Mouse (Mus musculus): ENCODE measurements around the gene C1qtnf4. TPM values are rescaled to one million over a fixed set of nuclear protein-coding genes. Genes with fewer than 3 reads are reported as not detected.

C1qtnf4 gene
- total RNA-seq (2021) = 100 to 1,000 TPM; 261 to 310 TPM
- long read RNA-seq, experiment 1, transcript C1qtnf4-201 (2 exons, 1,290 nt) = major isoform, 483 of 540 reads
- long read RNA-seq, experiment 1, partial matches to known transcripts = 0 of 540 reads
- long read RNA-seq, experiment 1, other reads (novel, unspliced or antisense) = 57 of 540 reads
- long read RNA-seq, experiment 2, transcript C1qtnf4-201 (2 exons, 1,290 nt) = major isoform, 374 of 435 reads
- long read RNA-seq, experiment 2, partial matches to known transcripts = 0 of 435 reads
- long read RNA-seq, experiment 2, other reads (novel, unspliced or antisense) = 61 of 435 reads

GRCm38 (mm10) chr2:90885218-90886041 is at the start of gene C1qtnf4:
TSS of gene C1qtnf4 (plus strand) at chr2:90885860.
- intact Hi-C loops (cut with DNase I) = no loop called here

GRCm38 (mm10) chr2:90838621-90839020 is 47.0 kb upstream of the C1qtnf4 start:
- intact Hi-C loops (cut with DNase I) = no loop called here

More at GRCm38 (mm10) chr2:90885218-90886041, at the start of gene C1qtnf4:
- DNase-seq (ENCODE audit: low spot score in 2 of 2) = peak in 1 of 2 experiments; percentile 50

GRCm38 (mm10) chr2:90843666-90844065 is 42.0 kb upstream of the C1qtnf4 start:
- intact Hi-C loops (cut with DNase I) = no loop called here
- DNase-seq (ENCODE audit: low spot score in 2 of 2) = no peak

More at GRCm38 (mm10) chr2:90838621-90839020, 47.0 kb upstream of the C1qtnf4 start:
- DNase-seq (ENCODE audit: low spot score in 2 of 2) = no peak

- DNase-seq (ENCODE audit: low spot score in 2 of 2) = no peak
- intact Hi-C loops (cut with DNase I) = no loop called here
These were observed 41.4 kb upstream of the C1qtnf4 start for GRCm38 (mm10) chr2:90844262-90844661.

GRCm38 (mm10) chr2:90845234-90845633 is 40.4 kb upstream of the C1qtnf4 start:
- intact Hi-C loops (cut with DNase I) = loop anchor here (5.0 kb wide), 1 partner anchor 63 kb away; the partner anchor contains the start of gene Agbl2
- DNase-seq (ENCODE audit: low spot score in 2 of 2) = no peak

GRCm38 (mm10) chr2:90846171-90846570 is 39.5 kb upstream of the C1qtnf4 start:
- intact Hi-C loops (cut with DNase I) = loop anchor here (5.0 kb wide), 1 partner anchor 64 kb away; the partner anchor contains the start of gene Agbl2

GRCm38 (mm10) chr2:90846597-90846954 is 39.1 kb upstream of the C1qtnf4 start:
- intact Hi-C loops (cut with DNase I) = loop anchor here (5.0 kb wide), 1 partner anchor 64 kb away; the partner anchor contains the start of gene Agbl2
- DNase-seq (ENCODE audit: low spot score in 2 of 2) = no peak

More at GRCm38 (mm10) chr2:90846171-90846570, 39.5 kb upstream of the C1qtnf4 start:
- DNase-seq (ENCODE audit: low spot score in 2 of 2) = peak in 1 of 2 experiments; percentile 49

GRCm38 (mm10) chr2:90846955-90847680 is 38.5 kb upstream of the C1qtnf4 start, which contains the start of gene Mtch2:
TSS of gene Mtch2 (plus strand) at chr2:90847155.
- peak; percentile 98 for DNase-seq (ENCODE audit: low spot score in 2 of 2)
- intact Hi-C loops (cut with DNase I) = loop anchor here (5.0 kb wide), 1 partner anchor 65 kb away; the partner anchor contains the start of gene Agbl2

- intact Hi-C loops (cut with DNase I) = loop anchor here (5.0 kb wide), 1 partner anchor 65 kb away; the partner anchor contains the start of gene Agbl2
- peak in 1 of 2 experiments; percentile 62 for DNase-seq (ENCODE audit: low spot score in 2 of 2)
These were observed 38.0 kb upstream of the C1qtnf4 start for GRCm38 (mm10) chr2:90847681-90848050.

- no peak for DNase-seq (ENCODE audit: low spot score in 2 of 2)
- intact Hi-C loops (cut with DNase I) = loop anchor here (5.0 kb wide), 1 partner anchor 66 kb away; the partner anchor contains the start of gene Agbl2
These were observed 37.3 kb upstream of the C1qtnf4 start for GRCm38 (mm10) chr2:90848331-90848730.

GRCm38 (mm10) chr2:90850401-90850800 is 35.3 kb upstream of the C1qtnf4 start:
- intact Hi-C loops (cut with DNase I) = no loop called here

GRCm38 (mm10) chr2:90861486-90861885 is 24.2 kb upstream of the C1qtnf4 start:
- intact Hi-C loops (cut with DNase I) = no loop called here
- no peak for DNase-seq (ENCODE audit: low spot score in 2 of 2)

More at GRCm38 (mm10) chr2:90850401-90850800, 35.3 kb upstream of the C1qtnf4 start:
- no peak for DNase-seq (ENCODE audit: low spot score in 2 of 2)

- DNase-seq (ENCODE audit: low spot score in 2 of 2) = no peak
- intact Hi-C loops (cut with DNase I) = no loop called here
These were observed 21.5 kb upstream of the C1qtnf4 start for GRCm38 (mm10) chr2:90864184-90864583.

GRCm38 (mm10) chr2:90866524-90866923 is 19.1 kb upstream of the C1qtnf4 start:
- DNase-seq (ENCODE audit: low spot score in 2 of 2) = peak; percentile 94 to 95

GRCm38 (mm10) chr2:90870136-90870601 is 15.5 kb upstream of the C1qtnf4 start:
- intact Hi-C loops (cut with DNase I) = loop anchor here (10.0 kb wide), 1 partner anchor 95 kb away; no protein-coding TSS in a partner anchor

More at GRCm38 (mm10) chr2:90866524-90866923, 19.1 kb upstream of the C1qtnf4 start:
- intact Hi-C loops (cut with DNase I) = loop anchor here (5.0 kb wide), 3 partner anchors 51 to 236 kb away; no protein-coding TSS in a partner anchor

GRCm38 (mm10) chr2:90871180-90871961 is 14.3 kb upstream of the C1qtnf4 start:
- intact Hi-C loops (cut with DNase I) = loop anchor here (10.0 kb wide), 1 partner anchor 93 kb away; no protein-coding TSS in a partner anchor
- peak in 1 of 2 experiments; percentile 61 for DNase-seq (ENCODE audit: low spot score in 2 of 2)

More at GRCm38 (mm10) chr2:90870136-90870601, 15.5 kb upstream of the C1qtnf4 start:
- peak; percentile 65 to 79 for DNase-seq (ENCODE audit: low spot score in 2 of 2)

GRCm38 (mm10) chr2:90874025-90874424 is 11.6 kb upstream of the C1qtnf4 start:
- intact Hi-C loops (cut with DNase I) = loop anchor here (10.0 kb wide), 1 partner anchor 91 kb away; no protein-coding TSS in a partner anchor
- no peak for DNase-seq (ENCODE audit: low spot score in 2 of 2)

- intact Hi-C loops (cut with DNase I) = loop anchor here (10.0 kb wide), 1 partner anchor 90 kb away; no protein-coding TSS in a partner anchor
- no peak for DNase-seq (ENCODE audit: low spot score in 2 of 2)
These were observed 10.4 kb upstream of the C1qtnf4 start for GRCm38 (mm10) chr2:90875239-90875638.

All from left cerebral cortex, postnatal 14 days (tissue).